Mouse (Mus musculus): ENCODE results near the gene Fgl2. TPM values are rescaled to one million over a fixed set of nuclear protein-coding genes. Genes with fewer than 3 reads are reported as not detected.
A peak's percentile ranks its signal among the peaks of the same experiment; 100 is the strongest.
"Not testable (repeated sequence)": the region's sequence is repeated elsewhere in the genome, so short reads cannot be mapped to it uniquely, and the experiment has no call there.

Fgl2 gene
- 1 to 10 TPM; 1.2 to 2.4 TPM for total RNA-seq (2021)

GRCm38 (mm10) chr5:21372493-21373179, at the start of gene Fgl2:
TSS of gene Fgl2 (plus strand) at chr5:21372642.
- DNase-seq (ENCODE audit: extremely low spot score in 1 of 2, low spot score in 1 of 2): peak; percentile 13 to 39

GRCm38 (mm10) chr5:21326494-21326893, 45.9 kb upstream of the Fgl2 start:
- DNase-seq (ENCODE audit: extremely low spot score in 1 of 2, low spot score in 1 of 2): peak; percentile 15 to 55

GRCm38 (mm10) chr5:21328560-21328959, 43.9 kb upstream of the Fgl2 start:
- DNase-seq (ENCODE audit: extremely low spot score in 1 of 2, low spot score in 1 of 2): no peak

DNA sequence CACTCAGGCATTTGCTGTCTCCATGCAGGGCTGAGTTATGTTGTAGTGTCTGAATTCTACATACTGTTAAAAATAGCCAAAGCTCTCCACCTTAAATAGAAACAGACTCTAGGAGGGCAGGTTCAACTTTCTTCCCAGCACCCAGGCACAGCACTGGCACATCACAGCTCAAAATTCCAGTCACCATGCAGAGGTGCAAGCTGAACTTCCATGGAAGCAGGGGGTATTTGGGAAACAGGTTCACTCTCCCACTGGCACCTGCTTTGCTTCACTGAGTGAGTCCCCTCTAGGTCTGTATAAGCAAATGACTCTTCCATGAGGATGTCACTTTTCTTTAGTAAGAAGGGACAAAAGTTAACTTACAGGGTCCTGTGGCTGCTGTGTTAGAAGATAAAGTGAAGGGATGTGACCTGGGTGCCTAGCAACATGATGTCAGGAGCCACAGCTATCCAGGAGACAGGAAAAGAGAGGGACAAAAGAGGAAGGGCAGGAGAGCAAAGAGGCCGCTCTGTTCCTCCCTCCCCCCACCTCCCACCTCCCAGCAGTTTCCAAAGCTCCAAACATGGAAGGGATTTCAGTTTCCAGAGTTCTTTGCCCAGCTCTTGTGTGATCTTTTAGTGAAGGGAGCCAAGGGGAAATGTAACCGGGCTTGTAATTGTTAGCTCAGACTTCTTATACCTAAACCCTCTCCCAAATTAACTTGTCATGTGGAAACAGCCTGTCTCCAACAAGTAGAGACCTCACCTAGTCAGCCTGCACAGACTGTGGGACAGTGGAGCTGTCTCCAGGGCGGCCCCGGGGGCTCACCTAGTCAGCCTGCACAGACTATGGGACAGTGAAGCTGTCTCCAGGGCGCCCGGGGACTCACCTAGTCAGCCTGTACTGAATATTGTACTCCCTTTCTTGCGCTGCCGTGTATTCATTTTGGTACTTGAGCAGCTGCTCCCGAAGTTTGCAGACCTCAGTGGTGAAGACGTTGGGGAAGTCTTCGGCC, 42.5 kb upstream of the Fgl2 start:
- DNase-seq (ENCODE audit: extremely low spot score in 1 of 2, low spot score in 1 of 2): no peak

- DNase-seq (ENCODE audit: extremely low spot score in 1 of 2, low spot score in 1 of 2): no peak
Measured at GRCm38 (mm10) chr5:21331656-21332055, 40.8 kb upstream of the Fgl2 start.

DNA sequence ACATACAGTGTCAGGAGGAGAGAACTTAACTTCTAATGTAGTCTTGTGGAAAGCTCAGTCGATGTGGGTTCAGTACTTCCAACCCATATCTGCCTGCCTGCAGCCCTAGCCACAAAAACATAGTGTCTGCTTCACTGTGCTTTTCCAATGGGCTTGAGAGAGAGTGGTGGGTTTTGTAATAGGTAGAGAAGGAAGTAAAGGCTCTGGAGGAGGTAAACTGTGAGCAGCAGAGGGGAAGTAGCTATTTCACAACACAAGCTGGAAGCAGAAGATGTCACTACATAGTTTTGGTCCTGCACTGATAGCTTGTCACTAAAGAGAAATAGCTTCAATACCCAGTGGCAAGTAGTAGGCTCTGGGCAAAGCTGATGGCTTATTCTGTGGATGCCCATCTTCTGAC, 40.3 kb upstream of the Fgl2 start:
- no peak for DNase-seq (ENCODE audit: extremely low spot score in 1 of 2, low spot score in 1 of 2)

GRCm38 (mm10) chr5:21342265-21342664, 30.2 kb upstream of the Fgl2 start:
- DNase-seq (ENCODE audit: extremely low spot score in 1 of 2, low spot score in 1 of 2): not testable (repeated sequence)

DNA sequence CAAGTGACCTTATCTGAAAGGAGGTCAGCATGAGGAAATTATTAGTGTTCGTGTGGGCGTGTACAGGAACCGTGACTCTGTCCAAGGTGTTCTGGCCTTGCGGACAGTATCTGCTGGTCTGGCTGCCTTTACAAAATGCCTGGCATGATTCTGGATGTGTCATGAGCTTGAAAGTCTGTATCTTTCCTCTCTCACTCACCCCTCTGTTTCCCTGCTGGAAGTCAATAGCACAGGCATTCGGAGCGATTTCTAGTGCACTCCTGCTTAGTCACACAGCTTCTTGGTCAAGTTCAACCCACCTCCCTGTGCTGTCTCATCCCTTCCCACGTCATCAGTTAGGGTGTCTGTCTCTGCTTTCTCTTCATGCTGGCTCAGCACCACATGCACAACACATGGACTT, 24.1 kb upstream of the Fgl2 start:
- no peak for DNase-seq (ENCODE audit: extremely low spot score in 1 of 2, low spot score in 1 of 2)

- no peak for DNase-seq (ENCODE audit: extremely low spot score in 1 of 2, low spot score in 1 of 2)
Measured at GRCm38 (mm10) chr5:21351678-21352077, 20.8 kb upstream of the Fgl2 start.

GRCm38 (mm10) chr5:21358648-21359047, 13.8 kb upstream of the Fgl2 start:
- DNase-seq (ENCODE audit: extremely low spot score in 1 of 2, low spot score in 1 of 2): no peak

- no peak for DNase-seq (ENCODE audit: extremely low spot score in 1 of 2, low spot score in 1 of 2)
Measured at GRCm38 (mm10) chr5:21363343-21363742, 9.1 kb upstream of the Fgl2 start.

- no peak for DNase-seq (ENCODE audit: extremely low spot score in 1 of 2, low spot score in 1 of 2)
Measured at GRCm38 (mm10) chr5:21366338-21367053, 5.9 kb upstream of the Fgl2 start.

DNA sequence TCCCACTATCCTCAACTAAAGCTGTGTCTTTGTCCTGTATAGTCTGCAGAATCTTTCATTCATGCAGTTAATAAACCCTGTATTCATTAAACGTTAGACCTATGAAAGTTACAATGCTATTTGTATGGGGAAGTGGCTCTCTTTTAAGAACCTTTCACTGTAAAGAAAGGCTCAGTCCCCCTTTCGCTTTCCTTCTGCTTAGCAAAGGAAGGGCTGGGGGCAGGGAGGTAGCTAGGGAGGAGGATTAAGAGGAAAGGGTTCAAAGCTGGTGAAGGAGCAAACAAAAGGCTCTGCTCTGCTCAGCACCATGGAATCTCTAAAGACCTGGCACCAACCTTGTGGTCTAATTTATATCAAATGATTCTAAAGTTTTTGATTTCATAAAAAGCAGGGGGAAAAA, 4.9 kb upstream of the Fgl2 start:
- DNase-seq (ENCODE audit: extremely low spot score in 1 of 2, low spot score in 1 of 2): no peak

DNA sequence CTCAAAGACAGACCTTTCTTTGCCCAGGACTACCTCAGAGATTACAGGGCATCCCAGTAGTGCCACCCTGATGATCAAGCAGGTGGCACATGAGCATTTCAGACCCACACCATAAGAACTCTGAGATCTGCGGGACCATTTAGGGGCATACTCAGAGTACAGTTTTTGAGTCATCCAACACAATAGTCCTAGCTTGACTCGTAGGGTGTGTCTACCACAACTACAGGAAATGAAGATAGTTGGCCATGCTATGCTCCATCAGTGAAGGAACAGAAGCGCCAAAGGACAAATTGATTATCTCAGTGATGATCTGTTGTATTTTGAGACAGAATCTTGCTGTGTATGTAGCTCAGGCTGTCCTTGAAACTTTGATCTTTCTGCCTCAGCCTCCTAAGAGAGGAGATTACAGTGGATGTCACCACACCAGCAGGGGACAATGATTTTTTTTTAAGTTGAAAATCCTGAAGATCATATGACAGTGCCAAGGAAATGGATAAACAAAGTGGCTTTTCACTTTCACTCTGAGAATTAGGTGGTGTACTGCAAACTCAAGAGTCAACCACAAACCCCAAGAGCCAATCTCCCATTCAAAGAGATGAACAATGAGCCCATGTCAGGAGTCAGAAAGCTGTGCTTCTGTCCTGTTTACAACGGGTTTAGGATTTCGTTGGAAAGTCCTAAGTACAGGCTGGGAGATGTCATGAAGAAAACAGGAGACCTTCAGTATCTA, 2.1 kb upstream of the Fgl2 start:
- no peak for DNase-seq (ENCODE audit: extremely low spot score in 1 of 2, low spot score in 1 of 2)

- no peak for DNase-seq (ENCODE audit: extremely low spot score in 1 of 2, low spot score in 1 of 2)
Measured at GRCm38 (mm10) chr5:21371920-21372319, 522 bp upstream of the Fgl2 start.

GRCm38 (mm10) chr5:21373180-21373518, 707 bp downstream of the Fgl2 start:
- no peak for DNase-seq (ENCODE audit: extremely low spot score in 1 of 2, low spot score in 1 of 2)

DNA sequence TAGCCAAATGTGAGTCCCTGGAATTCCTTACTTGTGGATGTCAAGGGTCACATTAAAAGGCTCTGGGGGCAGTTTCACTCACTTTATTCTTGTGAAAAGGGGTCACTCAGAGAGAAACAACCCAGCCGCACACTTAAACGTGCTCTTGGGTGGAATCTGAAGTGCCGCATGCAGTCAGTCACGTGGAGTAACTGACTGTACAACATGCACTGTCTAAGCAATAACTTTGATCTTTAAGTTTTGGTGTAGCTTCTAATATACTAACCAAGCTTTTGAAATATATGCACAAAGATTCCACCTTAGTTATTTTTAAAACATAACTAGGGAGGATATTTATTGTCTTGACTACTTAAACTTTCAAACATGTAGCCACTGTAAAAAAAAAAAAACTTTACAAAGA, 4.5 kb downstream of the Fgl2 start:
- no peak for DNase-seq (ENCODE audit: extremely low spot score in 1 of 2, low spot score in 1 of 2)

- no peak for DNase-seq (ENCODE audit: extremely low spot score in 1 of 2, low spot score in 1 of 2)
Measured at GRCm38 (mm10) chr5:21378397-21378796, 6.0 kb downstream of the Fgl2 start.

- DNase-seq (ENCODE audit: extremely low spot score in 1 of 2, low spot score in 1 of 2): no peak
Measured at GRCm38 (mm10) chr5:21381986-21382385, 9.5 kb downstream of the Fgl2 start.

DNA sequence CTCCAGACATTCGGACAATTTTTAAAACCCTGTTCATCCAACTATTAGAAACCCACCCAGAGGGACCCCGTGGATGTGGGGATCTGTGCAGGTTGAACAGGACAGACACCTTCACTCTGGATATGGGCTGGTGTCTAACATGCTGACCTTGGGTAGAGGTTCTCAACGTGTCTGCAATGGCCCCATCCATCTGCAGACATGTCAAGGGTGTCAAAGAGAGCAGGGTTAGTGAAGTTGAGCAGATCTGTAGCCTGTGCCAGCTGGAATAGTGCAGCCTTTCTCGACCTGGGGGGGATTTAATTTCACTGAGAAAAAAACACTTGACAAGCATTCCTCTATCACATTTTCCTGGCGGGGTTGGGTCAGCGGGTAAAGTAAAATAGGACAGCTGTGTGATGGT, 10.2 kb downstream of the Fgl2 start:
- no peak for DNase-seq (ENCODE audit: extremely low spot score in 1 of 2, low spot score in 1 of 2)
